Mouse (Mus musculus): ENCODE data around the gene Cabp4. TPM values are rescaled to one million over a fixed set of nuclear protein-coding genes. Genes with fewer than 3 reads are reported as not detected.

Cabp4 gene
- polyA plus RNA-seq, 2 experiments = 0.15 TPM; not detected in 1

- 1% methylated on average over 53 of the region's 53 CpGs for WGBS (ENCODE audit: insufficient replicate concordance)
- peak within 1 kb of the TSS; percentile 98 for H3K4me2 ChIP-seq (ENCODE audit: low read depth)
- ATAC-seq (ENCODE audit: insufficient read depth) (no peak), DNase-seq (ENCODE audit: low read depth in 3 of 3, low spot score in 3 of 3) (no peak)
- no peaks in the 10 kb centered on the region for H3K9me3 ChIP-seq (ENCODE audit: control insufficient read depth, low read length)
- peak within 1 kb of the TSS; percentile 55 to 58 for H3K4me3 ChIP-seq (ENCODE audit: insufficient read depth in 1 of 2, low read depth in 2 of 2, low read length in 2 of 2)
- no peaks in the 10 kb centered on the region for H3K36me3 ChIP-seq (replicated peaks; ENCODE audit: control insufficient read depth, insufficient read depth, low read depth)
- H3K27me3 ChIP-seq (ENCODE audit: control insufficient read depth, insufficient read depth, low read length) = peaks cover 28% of the 10 kb centered on the region
- H3K4me1 ChIP-seq (replicated peaks; ENCODE audit: control insufficient read depth in 2 of 2, insufficient read depth in 2 of 2, low read length in 1 of 2) = peaks cover 24 to 29% of the 10 kb centered on the region in 2 experiments
- peak within 1 kb of the TSS; percentile 46 for H3K27ac ChIP-seq
- H3K9ac ChIP-seq (replicated peaks) = peak within 1 kb of the TSS; percentile 60
- TF ChIP-seq CTCF (IDR thresholded peaks at IDR 0.05; ENCODE audit: low read depth) (no peak), EP300 (IDR thresholded peaks at IDR 0.05; ENCODE audit: low read depth) (no peak)
These were observed 43.8 kb downstream of the Cabp4 start, which contains the start of gene Pitpnm1 for GRCm38 (mm10) chr19:4099837-4100717. TSS of gene Pitpnm1 (plus strand) at chr19:4099998.

- peak overlapping the region; percentile 60 for H3K9ac ChIP-seq (replicated peaks)
- TF ChIP-seq EP300 (IDR thresholded peaks at IDR 0.05; ENCODE audit: low read depth) = no peak
- peak; percentile 100 for TF ChIP-seq CTCF (IDR thresholded peaks at IDR 0.05; ENCODE audit: low read depth)
- 5% methylated on average over 9 of the region's 9 CpGs for WGBS (ENCODE audit: insufficient replicate concordance)
- H3K27ac ChIP-seq = peak overlapping the region; percentile 46
- no peaks in the 10 kb centered on the region for H3K36me3 ChIP-seq (replicated peaks; ENCODE audit: control insufficient read depth, insufficient read depth, low read depth)
- H3K9me3 ChIP-seq (ENCODE audit: control insufficient read depth, low read length) = no peaks in the 10 kb centered on the region
- H3K4me3 ChIP-seq (ENCODE audit: insufficient read depth in 1 of 2, low read depth in 2 of 2, low read length in 2 of 2) = no peak overlapping the region
- peaks cover 28% of the 10 kb centered on the region for H3K27me3 ChIP-seq (ENCODE audit: control insufficient read depth, insufficient read depth, low read length)
- peaks cover 24 to 29% of the 10 kb centered on the region in 2 experiments for H3K4me1 ChIP-seq (replicated peaks; ENCODE audit: control insufficient read depth in 2 of 2, insufficient read depth in 2 of 2, low read length in 1 of 2)
- no peak for ATAC-seq (ENCODE audit: insufficient read depth)
- H3K4me2 ChIP-seq (ENCODE audit: low read depth) = peak overlapping the region; percentile 98
- peak; percentile 82 to 86 (median 86) for DNase-seq (ENCODE audit: low read depth in 3 of 3, low spot score in 3 of 3)
These were observed 44.8 kb downstream of the Cabp4 start for GRCm38 (mm10) chr19:4099056-4099455.

GRCm38 (mm10) chr19:4098426-4098825 lies 45.4 kb downstream of the Cabp4 start:
- 73% methylated on average over 13 of the region's 13 CpGs for WGBS (ENCODE audit: insufficient replicate concordance)
- Histone ChIP-seq H3K9ac (replicated peaks) (no peak overlapping the region), H3K4me1 (replicated peaks; ENCODE audit: control insufficient read depth in 2 of 2, insufficient read depth in 2 of 2, low read length in 1 of 2) (peaks cover 24 to 29% of the 10 kb centered on the region in 2 experiments), H3K27ac (no peak overlapping the region), H3K36me3 (replicated peaks; ENCODE audit: control insufficient read depth, insufficient read depth, low read depth) (no peaks in the 10 kb centered on the region), H3K27me3 (ENCODE audit: control insufficient read depth, insufficient read depth, low read length) (peaks cover 28% of the 10 kb centered on the region), H3K4me2 (ENCODE audit: low read depth) (peak overlapping the region; percentile 98), H3K9me3 (ENCODE audit: control insufficient read depth, low read length) (no peaks in the 10 kb centered on the region), H3K4me3 (ENCODE audit: insufficient read depth in 1 of 2, low read depth in 2 of 2, low read length in 2 of 2) (peak overlapping the region; percentile 66 to 67; a peak in 3 of 4 replicates)
- TF ChIP-seq CTCF (IDR thresholded peaks at IDR 0.05; ENCODE audit: low read depth) (no peak), EP300 (IDR thresholded peaks at IDR 0.05; ENCODE audit: low read depth) (no peak)
- ATAC-seq (ENCODE audit: insufficient read depth) (no peak), DNase-seq (ENCODE audit: low read depth in 3 of 3, low spot score in 3 of 3) (no peak)

GRCm38 (mm10) chr19:4097441-4097825 lies 46.4 kb downstream of the Cabp4 start:
- Histone ChIP-seq H3K27ac (peak overlapping the region; percentile 98), H3K4me1 (replicated peaks; ENCODE audit: control insufficient read depth in 2 of 2, insufficient read depth in 2 of 2, low read length in 1 of 2) (peaks cover 26 to 29% of the 10 kb centered on the region in 2 experiments), H3K36me3 (replicated peaks; ENCODE audit: control insufficient read depth, insufficient read depth, low read depth) (no peaks in the 10 kb centered on the region), H3K4me2 (ENCODE audit: low read depth) (peak overlapping the region; percentile 98), H3K4me3 (ENCODE audit: insufficient read depth in 1 of 2, low read depth in 2 of 2, low read length in 2 of 2) (peak overlapping the region; percentile 66 to 67), H3K27me3 (ENCODE audit: control insufficient read depth, insufficient read depth, low read length) (peaks cover 24% of the 10 kb centered on the region), H3K9ac (replicated peaks) (peak overlapping the region; percentile 84), H3K9me3 (ENCODE audit: control insufficient read depth, low read length) (no peaks in the 10 kb centered on the region)
- WGBS (ENCODE audit: insufficient replicate concordance) = 1% methylated on average over 21 of the region's 21 CpGs
- ATAC-seq (ENCODE audit: insufficient read depth) (peak; percentile 77), DNase-seq (ENCODE audit: low read depth in 3 of 3, low spot score in 3 of 3) (peak; percentile 85 to 88 (median 85))
- TF ChIP-seq EP300 (IDR thresholded peaks at IDR 0.05; ENCODE audit: low read depth) (no peak), CTCF (IDR thresholded peaks at IDR 0.05; ENCODE audit: low read depth) (peak; percentile 11; the same call in 1 of the 2 replicates)
